Mouse (Mus musculus): ENCODE data around the gene Faim2.

DNA sequence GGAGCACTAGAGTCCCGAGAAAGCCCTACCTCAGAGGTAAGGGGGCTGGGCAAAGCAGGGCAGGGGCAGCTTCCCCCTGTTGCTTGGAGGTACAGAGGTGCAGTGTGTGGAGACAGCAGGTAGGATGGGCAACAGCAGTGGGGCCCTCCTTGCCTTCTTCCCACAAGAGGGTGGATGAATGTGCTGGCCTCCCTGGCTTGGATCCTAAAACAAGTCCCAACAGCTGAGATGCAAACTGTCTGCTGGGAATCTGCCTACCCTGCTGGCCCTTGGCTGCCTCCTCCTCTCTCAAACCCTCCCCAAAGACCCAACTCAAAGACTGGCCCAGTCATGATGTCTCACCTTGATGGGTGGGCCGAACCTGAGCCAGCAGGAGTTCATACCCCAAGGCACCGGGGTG is 72.5 kb downstream of the Faim2 start:
- TF ChIP-seq CTCF (IDR thresholded peaks at IDR 0.05; ENCODE audit: control insufficient read depth, insufficient read depth, low read length) (no peak), POLR2A (IDR thresholded peaks at IDR 0.05; ENCODE audit: borderline replicate concordance, control insufficient read depth, low read depth, low read length) (no peak)
